Mouse (Mus musculus) midbrain, embryonic 14.5 days (tissue): Measurements from ENCODE around the gene Idi2. TPM values are rescaled to one million over a fixed set of nuclear protein-coding genes. Genes with fewer than 3 reads are reported as not detected.
"Not testable (repeated sequence)": the region's sequence is repeated elsewhere in the genome, so short reads cannot be mapped to it uniquely, and the experiment has no call there.

Experiments
- ATAC-seq: fragments of 200-750 bp; cut with Nextera tagmentation; 2 replicates; pipeline ENCODE4 v1.8.0; 2017; ENCODE audit warnings: moderate number of reproducible peaks, moderate library complexity; ENCODE audit not compliant: low FRiP score, low TSS enrichment
- DNase-seq: peaks from one replicate; pipeline ENCODE4 v3.0.0-alpha.2; 2015
- H3K27ac ChIP-seq: fragments of 300-500 bp; sonication (generic); replicated peaks from 2 replicates; pipeline ENCODE4 v1.5.1; 2014; ENCODE audit warnings: mild to moderate bottlenecking, low read depth, low read length, moderate library complexity
- H3K27me3 ChIP-seq: fragments of 300-500 bp; sonication (generic); 2 replicates; pipeline ENCODE4 v1.6.1; 2014; ENCODE audit warnings: low read length, control low read depth, mixed read lengths; ENCODE audit not compliant: control insufficient read depth, insufficient read depth
- H3K36me3 ChIP-seq: fragments of 300-500 bp; sonication (generic); 2 replicates; pipeline ENCODE4 v1.6.1; 2014; ENCODE audit warnings: low read length, control low read depth; ENCODE audit not compliant: control insufficient read depth, insufficient read depth
- H3K4me1 ChIP-seq: fragments of 300-500 bp; sonication (generic); 2 replicates; pipeline ENCODE4 v1.6.1; 2014; ENCODE audit warnings: mild to moderate bottlenecking, antibody characterized with exemption, low read length, control low read depth; ENCODE audit not compliant: control insufficient read depth, insufficient read depth
- H3K4me2 ChIP-seq: fragments of 300-500 bp; sonication (generic); 2 replicates; pipeline ENCODE4 v1.6.1; 2014; ENCODE audit warnings: mild to moderate bottlenecking, low read length, moderate library complexity
- H3K4me3 ChIP-seq: fragments of 300-500 bp; sonication (generic); replicated peaks from 2 replicates; pipeline ENCODE4 v1.5.1; 2014; ENCODE audit warnings: low read depth, low read length
- H3K9ac ChIP-seq: fragments of 300-500 bp; sonication (generic); replicated peaks from 2 replicates; pipeline ENCODE4 v1.6.1; 2014; ENCODE audit warnings: mild to moderate bottlenecking, low read length, moderate library complexity
- H3K9me3 ChIP-seq: fragments of 300-500 bp; sonication (generic); 2 replicates; pipeline ENCODE4 v1.6.1; 2016; ENCODE audit warnings: low read length, control low read depth, mixed read lengths; ENCODE audit not compliant: control insufficient read depth
- WGBS: fragments of 180-500 bp; shearing (Covaris S2); extraction: QIAGEN DNeasy Blood & Tissue Kit; methylation state at CpG from one replicate; pipeline ENCODE4 v1.1.7; 2014; 5-methylcytosine and 5-hydroxymethylcytosine counted together
- polyA plus RNA-seq: library from polyadenylated mRNA; unstranded; fragments of >200 nt; fragmentation: Nextera tagmentation; extraction: Ambion mirVana; gene quantifications from 2 replicates; pipeline ENCODE4 v1.2.1, GENCODE M21; 2014

Idi2 gene
- polyA plus RNA-seq, 1 experiment from 2014 or later, result 0.09 TPM

DNA sequence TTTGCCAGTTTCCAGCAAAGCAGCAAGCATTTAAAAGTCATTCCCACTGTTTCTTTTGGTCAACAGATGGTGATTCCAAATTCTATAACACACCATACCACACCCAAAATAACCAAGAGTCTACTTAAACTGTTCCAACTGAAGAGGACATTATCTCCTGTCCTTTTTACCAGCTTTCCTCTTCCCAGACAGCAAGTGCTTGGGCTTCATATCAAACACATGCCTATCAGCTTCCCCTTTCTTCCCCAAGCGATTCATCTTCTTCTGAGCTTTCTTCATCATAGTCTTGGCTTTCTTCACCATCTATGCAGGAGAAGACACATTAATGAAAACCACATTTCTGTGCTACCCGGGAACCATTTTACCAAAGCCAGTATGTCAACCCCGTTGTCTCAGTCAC lies 20.3 kb downstream of the Idi2 start:
- H3K27me3 ChIP-seq, result no peaks in the 10 kb centered on the region
- no peak overlapping the region for H3K4me3 ChIP-seq
- no peaks in the 10 kb centered on the region for H3K9me3 ChIP-seq
- no peak overlapping the region for H3K9ac ChIP-seq
- no peak overlapping the region for H3K27ac ChIP-seq
- peaks cover 91% of the 10 kb centered on the region for H3K36me3 ChIP-seq
- DNase-seq (no peak), ATAC-seq (no peak)
- WGBS, result 94% methylated on average over 3 of the region's 3 CpGs
- no peaks in the 10 kb centered on the region for H3K4me1 ChIP-seq
- H3K4me2 ChIP-seq, result no peak overlapping the region

DNA sequence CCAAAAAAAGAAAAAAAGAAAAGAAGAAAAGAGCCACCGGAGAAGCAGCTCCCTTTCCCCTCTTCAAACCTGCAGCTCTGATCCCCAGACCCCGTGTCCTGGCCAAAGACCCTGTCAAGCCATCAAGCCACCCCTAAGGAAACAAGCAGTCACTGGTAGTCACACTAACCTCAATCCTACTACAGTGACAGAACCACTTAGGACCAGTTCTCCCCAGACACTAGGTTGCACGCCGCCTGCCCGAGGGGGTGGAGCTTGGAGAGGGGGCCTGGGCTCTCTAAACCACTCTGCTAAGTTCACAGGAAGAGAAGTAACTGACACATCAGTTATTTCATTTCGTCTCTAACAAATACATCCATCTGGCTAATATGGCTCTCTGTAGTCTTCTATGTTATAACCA lies 39.6 kb downstream of the Idi2 start:
- Histone ChIP-seq H3K9ac (no peak overlapping the region), H3K36me3 (peaks cover 41% of the 10 kb centered on the region), H3K4me2 (no peak overlapping the region), H3K27ac (no peak overlapping the region), H3K9me3 (no peaks in the 10 kb centered on the region), H3K4me1 (peaks cover 13% of the 10 kb centered on the region), H3K27me3 (no peaks in the 10 kb centered on the region), H3K4me3 (no peak overlapping the region)
- 96% methylated on average over 6 of the region's 6 CpGs for WGBS
- ATAC-seq (no peak), DNase-seq (no peak)

DNA sequence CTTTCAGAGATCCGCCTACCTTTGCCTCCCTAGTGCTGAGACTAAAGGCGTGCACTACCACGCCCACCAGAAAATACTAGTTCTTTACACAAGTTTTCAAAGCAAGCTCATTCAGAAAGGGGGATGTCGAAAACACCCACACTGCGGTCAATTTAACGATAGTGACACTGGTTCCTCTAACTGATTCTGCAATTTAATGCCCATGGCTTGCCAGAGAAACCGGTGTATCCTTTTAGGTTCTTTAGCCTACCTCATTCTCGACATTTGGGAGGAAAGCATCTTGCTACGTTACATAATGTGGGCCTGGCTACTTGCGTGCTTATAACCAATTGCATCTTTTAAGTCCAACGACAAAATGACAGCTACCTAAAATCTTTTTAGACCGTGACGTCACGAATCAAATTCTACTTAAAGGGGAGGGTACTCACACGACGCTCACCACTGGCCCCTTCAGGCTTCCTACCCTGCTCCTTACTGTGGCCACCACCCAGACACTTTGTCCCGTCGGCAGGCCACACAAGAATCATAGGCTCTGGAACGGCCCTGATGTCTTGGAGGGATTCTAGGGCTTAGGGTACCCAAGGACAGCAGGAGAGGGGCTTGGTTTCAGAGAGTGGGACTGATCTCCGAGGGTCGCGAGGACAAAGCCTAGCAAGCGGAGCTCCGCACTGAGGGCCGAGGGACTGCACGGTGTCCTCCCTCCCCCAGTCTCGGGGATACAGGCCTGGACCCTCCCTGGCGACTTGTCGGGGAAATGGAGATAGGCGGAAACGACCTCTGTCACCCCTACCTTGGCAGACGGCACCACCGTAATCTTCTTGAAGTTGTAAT lies 42.7 kb downstream of the Idi2 start:
- Histone ChIP-seq H3K4me1 (peaks cover 13% of the 10 kb centered on the region), H3K36me3 (peaks cover 11% of the 10 kb centered on the region), H3K27ac (peak overlapping the region; percentile 60), H3K9me3 (no peaks in the 10 kb centered on the region), H3K27me3 (no peaks in the 10 kb centered on the region), H3K4me2 (peak overlapping the region; percentile 89), H3K4me3 (peak overlapping the region; percentile 72), H3K9ac (peak overlapping the region; percentile 65)
- ATAC-seq, result peak; percentile 78
- 4% methylated on average over 33 of the region's 33 CpGs for WGBS
- DNase-seq, result peak; percentile 45

GRCm38 (mm10) chr13:8995990-8996786 lies 43.5 kb downstream of the Idi2 start, which contains the start of gene Gtpbp4:
Gtpbp4 (minus strand) TSS chr13:8996083.
- H3K4me3 ChIP-seq, result peak within 1 kb of the TSS; percentile 72
- peaks cover 13% of the 10 kb centered on the region for H3K4me1 ChIP-seq
- ATAC-seq (peak; percentile 98), DNase-seq (peak; percentile 99)
- peak within 1 kb of the TSS; percentile 89 for H3K4me2 ChIP-seq
- no peaks in the 10 kb centered on the region for H3K9me3 ChIP-seq
- peak within 1 kb of the TSS; percentile 76 for H3K27ac ChIP-seq
- H3K9ac ChIP-seq, result peak within 1 kb of the TSS; percentile 84
- H3K36me3 ChIP-seq, result peaks cover 5% of the 10 kb centered on the region; the same call in 1 of the 2 replicates
- WGBS, result under 1% methylated on average over 51 of the region's 51 CpGs
- no peaks in the 10 kb centered on the region for H3K27me3 ChIP-seq

DNA sequence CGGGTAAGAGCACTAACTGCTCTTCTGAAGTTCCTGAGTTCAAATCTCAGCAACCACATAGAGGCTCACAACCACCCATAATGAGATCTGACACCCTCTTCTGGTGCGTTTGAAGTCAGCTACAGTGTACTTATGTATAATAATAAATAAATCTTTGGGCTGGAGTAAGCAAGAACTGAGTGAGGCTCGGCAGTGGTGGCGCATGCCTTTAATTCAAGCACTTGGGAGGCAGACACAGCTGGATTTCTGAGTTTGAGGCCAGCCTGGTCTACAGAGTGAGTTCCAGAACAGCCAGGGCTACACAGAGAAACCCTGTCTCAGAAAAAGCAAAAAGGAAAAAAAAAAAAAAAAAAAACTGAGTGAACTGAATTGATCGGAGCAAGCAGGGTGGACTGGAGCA lies 44.6 kb downstream of the Idi2 start:
- not testable (repeated sequence) for H3K9ac ChIP-seq, H3K27me3 ChIP-seq, DNase-seq, H3K4me3 ChIP-seq, H3K27ac ChIP-seq, H3K36me3 ChIP-seq, H3K4me2 ChIP-seq, H3K9me3 ChIP-seq, ATAC-seq
- H3K4me1 ChIP-seq, result peaks cover 13% of the 10 kb centered on the region
- WGBS, result 89% methylated on average over 5 of the region's 5 CpGs

DNA sequence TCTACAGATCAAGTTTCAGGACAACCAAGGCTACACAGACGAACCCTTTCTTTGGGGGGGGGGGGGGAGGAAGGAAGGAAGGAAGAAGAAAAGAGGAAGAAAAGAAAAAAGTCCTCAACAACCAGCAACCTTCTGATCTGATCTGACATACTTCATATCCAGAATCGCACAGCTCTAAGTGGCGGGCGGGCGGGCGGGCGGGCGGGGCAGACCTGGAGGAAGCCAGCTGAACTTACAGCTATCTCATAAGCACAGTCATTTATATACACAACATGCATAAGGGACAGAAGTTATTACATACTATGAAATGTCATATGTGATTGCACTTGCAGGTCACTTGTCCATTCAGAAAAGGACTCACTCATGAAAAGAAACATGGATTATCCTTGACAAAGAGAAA lies 46.8 kb downstream of the Idi2 start:
- 94% methylated on average over 8 of the region's 8 CpGs for WGBS
- Histone ChIP-seq H3K27ac (no peak overlapping the region), H3K36me3 (no peaks in the 10 kb centered on the region), H3K27me3 (no peaks in the 10 kb centered on the region), H3K4me2 (no peak overlapping the region), H3K9ac (no peak overlapping the region), H3K9me3 (no peaks in the 10 kb centered on the region), H3K4me1 (peaks cover 12% of the 10 kb centered on the region), H3K4me3 (no peak overlapping the region)
- DNase-seq, result no peak
- no peak for ATAC-seq

- H3K9me3 ChIP-seq, result no peaks in the 10 kb centered on the region
- H3K9ac ChIP-seq, result no peak overlapping the region
- no peak overlapping the region for H3K4me3 ChIP-seq
- H3K27ac ChIP-seq, result no peak overlapping the region
- ATAC-seq (no peak), DNase-seq (no peak)
- no peaks in the 10 kb centered on the region for H3K27me3 ChIP-seq
- WGBS, result 82% methylated on average over 2 of the region's 2 CpGs
- no peaks in the 10 kb centered on the region for H3K36me3 ChIP-seq
- H3K4me1 ChIP-seq, result no peaks in the 10 kb centered on the region
- no peak overlapping the region for H3K4me2 ChIP-seq
Observed at GRCm38 (mm10) chr13:9003306-9003705, 50.6 kb downstream of the Idi2 start.
